Mouse (Mus musculus): ENCODE data around the gene Tmem230. TPM values are rescaled to one million over a fixed set of nuclear protein-coding genes. Genes with fewer than 3 reads are reported as not detected.
A peak's percentile ranks its signal among the peaks of the same experiment; 100 is the strongest.
"Not testable (repeated sequence)": the region's sequence is repeated elsewhere in the genome, so short reads cannot be mapped to it uniquely, and the experiment has no call there.

Gene Tmem230
- 112 and 227 TPM in 2 replicates for polyA plus RNA-seq (2012; rRNA removed)

DNA sequence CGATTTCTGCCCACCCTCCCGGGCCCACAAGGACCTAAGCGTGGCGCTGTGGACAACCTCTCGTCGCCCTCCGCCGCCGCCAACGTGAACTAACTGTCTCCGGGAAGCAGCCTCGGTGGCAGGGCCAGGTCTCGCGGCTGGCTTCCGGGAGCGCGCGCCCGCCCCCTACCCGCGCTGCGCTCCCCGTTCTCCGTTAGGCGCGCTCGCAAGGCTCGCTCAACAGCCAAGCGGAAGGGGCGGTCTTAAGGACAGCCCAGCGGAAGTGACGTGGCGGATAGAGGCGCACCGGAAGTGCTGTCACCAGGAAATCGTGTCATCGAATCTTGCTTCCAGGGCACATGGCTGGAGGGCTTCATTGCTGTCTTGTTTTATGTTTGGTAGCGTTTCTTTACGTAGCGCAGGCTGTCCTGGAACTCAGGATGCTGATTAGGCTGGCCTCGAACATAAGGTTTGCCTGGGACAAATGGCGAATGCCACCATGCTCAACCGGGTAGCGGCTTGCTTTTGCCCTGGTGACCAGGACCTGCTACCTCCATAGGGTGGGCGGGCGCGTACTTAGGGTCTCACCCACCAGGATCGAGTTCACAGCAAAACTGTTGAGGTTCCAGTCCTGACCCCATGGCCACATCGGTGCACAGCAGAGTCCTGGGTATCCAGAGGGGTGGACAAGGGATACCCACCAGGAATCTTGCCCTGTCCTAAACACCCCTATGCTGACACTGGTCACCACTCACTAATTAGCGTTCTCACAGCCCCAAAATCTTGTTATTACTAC lies at the start of gene Tmem230:
Gene Tmem230 (minus strand): TSS at position 269 of the 775 bp plus-strand sequence.
- H3K27ac ChIP-seq (ENCODE audit: insufficient read depth, low read depth, low read length), result peak within 1 kb of the TSS; percentile 72
- 6% methylated on average over 50 of the region's 50 CpGs for WGBS
- no peaks in the 10 kb centered on the region for H3K27me3 ChIP-seq (ENCODE audit: control insufficient read depth, insufficient read depth, low read length)
- TF ChIP-seq CTCF (IDR thresholded peaks at IDR 0.05; ENCODE audit: extremely low read depth, insufficient read length, insufficient replicate concordance, low read depth, low read length), result no peak
- TF ChIP-seq POLR2A (IDR thresholded peaks at IDR 0.05; ENCODE audit: low read depth, low read length), result peak; percentile 81
- peak within 1 kb of the TSS; percentile 83 for H3K4me3 ChIP-seq (ENCODE audit: low read depth, low read length)
- peaks cover 6% of the 10 kb centered on the region for H3K4me1 ChIP-seq (ENCODE audit: control insufficient read depth, insufficient read depth, insufficient read length, low read length)
- peaks cover 22% of the 10 kb centered on the region for H3K36me3 ChIP-seq (ENCODE audit: control insufficient read depth, insufficient read depth, low read length)

DNA sequence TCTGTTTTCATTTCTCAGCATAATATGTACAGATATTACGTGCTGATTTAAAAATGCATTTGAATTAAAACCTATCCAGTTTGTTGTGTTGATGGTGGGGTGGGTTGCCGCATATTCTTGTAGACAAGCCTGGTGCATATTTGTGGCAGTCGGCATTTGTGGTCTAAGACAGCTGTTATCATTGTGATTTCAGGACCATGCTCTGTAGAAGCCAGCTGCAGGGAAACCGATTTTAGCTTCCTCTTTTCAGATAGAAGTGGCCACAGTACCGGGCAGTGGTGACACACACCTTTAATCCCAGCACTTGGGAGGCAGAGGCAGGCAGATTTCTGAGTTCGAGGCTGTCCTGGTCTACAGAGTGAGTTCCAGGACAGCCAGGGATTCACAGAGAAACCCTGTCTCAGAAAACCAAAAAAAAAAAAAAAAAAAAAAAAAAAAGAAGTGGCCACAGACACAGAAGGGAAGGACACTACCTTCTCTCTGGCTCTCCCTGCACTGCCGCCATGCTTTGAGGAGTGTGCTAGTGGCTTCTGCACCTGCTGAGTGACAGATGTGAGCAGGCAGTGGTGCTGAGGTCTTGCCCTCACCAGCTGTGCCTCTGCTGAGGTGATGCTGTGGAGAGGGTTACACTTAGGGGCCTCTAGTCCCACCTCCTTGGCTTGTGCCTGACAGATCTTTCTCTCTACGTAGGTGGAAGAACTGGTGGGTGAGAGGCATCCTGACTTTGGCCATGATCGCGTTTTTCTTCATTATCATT lies 46.3 kb upstream of the Tmem230 start:
- H3K4me3 ChIP-seq (ENCODE audit: low read depth, low read length), result no peak overlapping the region
- TF ChIP-seq POLR2A (IDR thresholded peaks at IDR 0.05; ENCODE audit: low read depth, low read length), result no peak
- no peak for TF ChIP-seq CTCF (IDR thresholded peaks at IDR 0.05; ENCODE audit: extremely low read depth, insufficient read length, insufficient replicate concordance, low read depth, low read length)
- 87% methylated on average over 10 of the region's 10 CpGs for WGBS
- H3K27me3 ChIP-seq (ENCODE audit: control insufficient read depth, insufficient read depth, low read length), result no peaks in the 10 kb centered on the region
- peaks cover 20% of the 10 kb centered on the region; the same call in 1 of the 2 replicates for H3K4me1 ChIP-seq (ENCODE audit: control insufficient read depth, insufficient read depth, insufficient read length, low read length)
- no peak overlapping the region for H3K27ac ChIP-seq (ENCODE audit: insufficient read depth, low read depth, low read length)
- peaks cover 35% of the 10 kb centered on the region for H3K36me3 ChIP-seq (ENCODE audit: control insufficient read depth, insufficient read depth, low read length)

DNA sequence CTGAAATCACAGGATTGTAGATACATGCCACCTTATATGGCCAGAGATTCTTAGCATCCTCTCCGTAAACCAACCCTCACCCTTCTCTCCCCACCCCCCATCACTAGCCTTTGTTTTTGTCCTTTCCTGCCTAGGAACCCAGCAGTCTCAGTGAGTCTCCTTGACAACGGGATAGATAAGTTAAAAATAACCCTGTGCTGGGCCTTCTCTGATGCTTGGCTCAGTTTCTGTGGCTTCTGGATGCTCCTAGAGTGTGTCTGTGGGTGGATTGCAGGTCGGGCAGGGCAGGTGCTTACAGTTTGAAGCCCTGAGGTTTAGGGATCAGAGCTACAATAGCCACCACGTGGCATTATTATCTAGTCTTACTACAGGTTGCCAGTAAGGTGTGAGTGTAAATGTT lies 44.5 kb upstream of the Tmem230 start:
- Histone ChIP-seq H3K4me1 (ENCODE audit: control insufficient read depth, insufficient read depth, insufficient read length, low read length) (peaks cover 9% of the 10 kb centered on the region; the same call in 1 of the 2 replicates), H3K4me3 (ENCODE audit: low read depth, low read length) (no peak overlapping the region), H3K27me3 (ENCODE audit: control insufficient read depth, insufficient read depth, low read length) (no peaks in the 10 kb centered on the region), H3K36me3 (ENCODE audit: control insufficient read depth, insufficient read depth, low read length) (peaks cover 30% of the 10 kb centered on the region), H3K27ac (ENCODE audit: insufficient read depth, low read depth, low read length) (peak overlapping the region; percentile 39; the same call in 1 of the 2 replicates)
- WGBS, result 65% methylated on average over 4 of the region's 4 CpGs
- no peak for TF ChIP-seq CTCF (IDR thresholded peaks at IDR 0.05; ENCODE audit: extremely low read depth, insufficient read length, insufficient replicate concordance, low read depth, low read length)
- TF ChIP-seq POLR2A (IDR thresholded peaks at IDR 0.05; ENCODE audit: low read depth, low read length), result no peak

DNA sequence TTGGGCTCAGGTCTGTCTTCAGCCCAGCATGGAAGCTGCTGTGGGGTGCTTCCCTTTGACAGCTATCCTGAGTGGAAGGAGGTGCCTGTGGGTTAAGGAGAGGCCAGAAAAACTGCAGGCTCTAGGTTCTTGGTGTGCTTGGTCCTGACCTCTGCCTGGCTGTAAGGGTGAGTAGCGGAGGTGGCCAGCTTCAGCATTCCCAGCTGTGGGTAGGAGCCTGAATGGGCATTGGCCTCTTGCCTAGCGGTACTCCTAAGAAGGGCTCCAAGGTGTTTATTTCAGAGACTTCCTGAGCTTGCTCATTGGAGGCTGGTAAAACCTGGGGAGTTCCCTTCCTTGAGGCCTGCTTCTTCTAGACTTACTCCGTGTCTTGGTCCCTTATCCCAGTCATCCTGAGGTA lies 43.7 kb upstream of the Tmem230 start:
- TF ChIP-seq CTCF (IDR thresholded peaks at IDR 0.05; ENCODE audit: extremely low read depth, insufficient read length, insufficient replicate concordance, low read depth, low read length) (no peak), POLR2A (IDR thresholded peaks at IDR 0.05; ENCODE audit: low read depth, low read length) (no peak)
- Histone ChIP-seq H3K27me3 (ENCODE audit: control insufficient read depth, insufficient read depth, low read length) (no peaks in the 10 kb centered on the region), H3K4me1 (ENCODE audit: control insufficient read depth, insufficient read depth, insufficient read length, low read length) (peaks cover 9% of the 10 kb centered on the region; the same call in 1 of the 2 replicates), H3K27ac (ENCODE audit: insufficient read depth, low read depth, low read length) (0 out of 2 replicates have a peak overlapping the region, but pooled peaks have one; percentile 1), H3K36me3 (ENCODE audit: control insufficient read depth, insufficient read depth, low read length) (peaks cover 23% of the 10 kb centered on the region), H3K4me3 (ENCODE audit: low read depth, low read length) (no peak overlapping the region)
- WGBS, result 63% methylated on average over 3 of the region's 3 CpGs

DNA sequence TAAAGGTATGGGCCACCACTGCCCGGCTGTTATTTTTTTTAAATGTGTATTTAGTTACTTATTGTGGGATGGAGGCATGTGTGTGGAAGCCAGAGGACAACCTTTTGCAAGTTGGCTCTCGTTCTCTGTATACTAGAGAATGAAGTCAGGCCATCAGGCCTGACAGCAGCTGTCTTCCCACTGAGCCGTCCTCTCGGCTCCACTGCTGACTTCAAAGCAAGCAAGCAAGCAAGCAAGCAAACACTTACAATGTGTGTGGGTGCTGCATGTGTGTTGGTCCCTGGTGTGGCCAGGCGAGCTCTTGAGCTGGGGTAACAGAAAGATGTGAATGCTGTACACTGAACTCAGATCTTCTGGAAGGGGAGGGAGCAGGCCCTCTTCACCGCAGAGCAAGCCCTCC lies 43.2 kb upstream of the Tmem230 start:
- TF ChIP-seq POLR2A (IDR thresholded peaks at IDR 0.05; ENCODE audit: low read depth, low read length) (no peak), CTCF (IDR thresholded peaks at IDR 0.05; ENCODE audit: extremely low read depth, insufficient read length, insufficient replicate concordance, low read depth, low read length) (no peak)

DNA sequence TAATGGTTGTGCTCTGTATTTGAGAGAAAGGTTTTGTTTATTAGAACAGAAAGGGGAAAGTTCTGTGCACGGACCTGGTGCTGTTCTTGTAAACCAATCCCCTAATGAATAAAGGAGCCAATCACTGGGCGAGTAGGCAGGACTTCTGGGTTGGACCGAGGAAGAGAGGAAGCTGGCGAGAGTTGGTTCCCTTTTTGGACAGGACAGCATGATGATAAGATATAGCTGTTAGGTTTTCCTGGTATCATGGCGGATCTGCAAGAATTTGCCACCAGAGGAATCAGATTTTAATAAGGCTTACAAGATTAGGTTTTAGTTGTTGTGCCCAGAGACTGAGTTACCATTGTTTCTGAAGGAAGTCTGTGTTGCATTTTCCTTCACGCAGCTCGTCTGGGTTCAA lies 41.6 kb upstream of the Tmem230 start:
- WGBS, result 32% methylated on average over 5 of the region's 7 CpGs
- not testable (repeated sequence) for H3K27ac ChIP-seq (ENCODE audit: insufficient read depth, low read depth, low read length); H3K27me3 ChIP-seq (ENCODE audit: control insufficient read depth, insufficient read depth, low read length); H3K36me3 ChIP-seq (ENCODE audit: control insufficient read depth, insufficient read depth, low read length); H3K4me3 ChIP-seq (ENCODE audit: low read depth, low read length)
- H3K4me1 ChIP-seq (ENCODE audit: control insufficient read depth, insufficient read depth, insufficient read length, low read length), result peaks cover 15% of the 10 kb centered on the region; the same call in 1 of the 2 replicates

More for the DNA sequence above, 43.2 kb upstream of the Tmem230 start:
- no peak overlapping the region for H3K4me3 ChIP-seq (ENCODE audit: low read depth, low read length)
- H3K4me1 ChIP-seq (ENCODE audit: control insufficient read depth, insufficient read depth, insufficient read length, low read length), result peaks cover 9% of the 10 kb centered on the region; the same call in 1 of the 2 replicates
- 74% methylated on average over 6 of the region's 6 CpGs for WGBS
- H3K27me3 ChIP-seq (ENCODE audit: control insufficient read depth, insufficient read depth, low read length), result no peaks in the 10 kb centered on the region
- 0 out of 2 replicates have a peak overlapping the region, but pooled peaks have one; percentile 1 for H3K27ac ChIP-seq (ENCODE audit: insufficient read depth, low read depth, low read length)
- H3K36me3 ChIP-seq (ENCODE audit: control insufficient read depth, insufficient read depth, low read length), result peaks cover 18% of the 10 kb centered on the region

Measured in small intestine, adult 2 months (tissue).